Mouse (Mus musculus): Measurements from ENCODE around the gene Tmem246. TPM values are rescaled to one million over a fixed set of nuclear protein-coding genes. Genes with fewer than 3 reads are reported as not detected.

The Tmem246 gene
- total RNA-seq, 2 experiments from 2014 or later: 75.4 to 77.1 TPM

Other genes starting within 250 kb of the Tmem246 start
- not detected for gene Acnat2, start 189.7 kb downstream of the Tmem246 start, total RNA-seq (2021)
- not detected for gene Acnat1, start 124.0 kb downstream of the Tmem246 start, total RNA-seq (2021)
- gene Baat, start 91.3 kb downstream of the Tmem246 start, total RNA-seq (2021): under 1 TPM; 0.18 to 0.37 TPM
- 10 to 100 TPM; 32.9 to 33.6 TPM for gene Mrpl50, start 76.8 kb downstream of the Tmem246 start, total RNA-seq (2021)
- gene Zfp189, start 76.7 kb downstream of the Tmem246 start, total RNA-seq (2021): 10 to 100 TPM; 30.1 to 37.3 TPM
- gene Aldob, start 48.3 kb downstream of the Tmem246 start, total RNA-seq (2021): 1 to 10 TPM; 1.9 to 2.1 TPM
- gene Rnf20, start 34.1 kb upstream of the Tmem246 start, total RNA-seq (2021): 10 to 100 TPM; 68.9 to 72.2 TPM
- under 1 TPM; 0.32 to 0.36 TPM for gene Ppp3r2, start 84.1 kb upstream of the Tmem246 start, total RNA-seq (2021)
- gene Grin3a, start 247.9 kb upstream of the Tmem246 start, total RNA-seq (2021): 10 to 100 TPM; 31.2 to 31.5 TPM